Mouse (Mus musculus) retina, postnatal 7 days (tissue): ENCODE measurements around the gene Slc4a1ap.
"Not testable (repeated sequence)": the region's sequence is repeated elsewhere in the genome, so short reads cannot be mapped to it uniquely, and the experiment has no call there.

Source experiments
- DNase-seq: peaks from one replicate; pipeline ENCODE4 v3.0.0-alpha.2; 2012; ENCODE audit warnings: low read depth, low spot score

Slc4a1ap gene

GRCm38 (mm10) chr5:31566457-31566856 is 39.7 kb downstream of the Slc4a1ap start:
- no peak for DNase-seq

- DNase-seq, result no peak
Measured at GRCm38 (mm10) chr5:31567951-31568657, 41.3 kb downstream of the Slc4a1ap start.

- no peak for DNase-seq
Measured at GRCm38 (mm10) chr5:31571023-31571608, 44.3 kb downstream of the Slc4a1ap start.

- no peak for DNase-seq
Measured at GRCm38 (mm10) chr5:31573722-31574121, 46.9 kb downstream of the Slc4a1ap start.

- no peak for DNase-seq
Measured at GRCm38 (mm10) chr5:31576539-31576975, 49.8 kb downstream of the Slc4a1ap start.

GRCm38 (mm10) chr5:31581263-31581662 is 54.5 kb downstream of the Slc4a1ap start:
- no peak for DNase-seq

- no peak for DNase-seq
Measured at GRCm38 (mm10) chr5:31581932-31582331, 55.1 kb downstream of the Slc4a1ap start.

- no peak for DNase-seq
Measured at GRCm38 (mm10) chr5:31583261-31583660, 56.5 kb downstream of the Slc4a1ap start.

GRCm38 (mm10) chr5:31585526-31585925 is 58.7 kb downstream of the Slc4a1ap start:
- DNase-seq, result no peak

GRCm38 (mm10) chr5:31588016-31588415 is 61.2 kb downstream of the Slc4a1ap start:
- DNase-seq, result no peak

GRCm38 (mm10) chr5:31588672-31589071 is 61.9 kb downstream of the Slc4a1ap start:
- not testable (repeated sequence) for DNase-seq

GRCm38 (mm10) chr5:31589711-31590319 is 63.0 kb downstream of the Slc4a1ap start:
- DNase-seq, result no peak

- no peak for DNase-seq
Measured at GRCm38 (mm10) chr5:31591122-31591521, 64.3 kb downstream of the Slc4a1ap start.

GRCm38 (mm10) chr5:31595868-31596267 is 69.1 kb downstream of the Slc4a1ap start:
- no peak for DNase-seq

GRCm38 (mm10) chr5:31596481-31597429 is 70.0 kb downstream of the Slc4a1ap start, which contains the start of gene Mrpl33:
Mrpl33 (plus strand) TSS chr5:31596935.
- no peak for DNase-seq

- no peak for DNase-seq
Measured at GRCm38 (mm10) chr5:31597430-31597944, 70.7 kb downstream of the Slc4a1ap start.

- DNase-seq, result no peak
Measured at GRCm38 (mm10) chr5:31598121-31598520, 71.3 kb downstream of the Slc4a1ap start.

- DNase-seq, result no peak
Measured at GRCm38 (mm10) chr5:31598579-31598978, 71.8 kb downstream of the Slc4a1ap start.

- no peak for DNase-seq
Measured at GRCm38 (mm10) chr5:31599161-31599560, 72.4 kb downstream of the Slc4a1ap start.

- DNase-seq, result no peak
Measured at GRCm38 (mm10) chr5:31601162-31601722, 74.4 kb downstream of the Slc4a1ap start.

GRCm38 (mm10) chr5:31602377-31602776 is 75.6 kb downstream of the Slc4a1ap start:
- DNase-seq, result no peak
